Mouse (Mus musculus) lung, adult 2 months (tissue): ENCODE results near the gene Pipox.

ENCODE experiments used
- CTCF ChIP-seq: fragments of 200-500 bp; IDR thresholded peaks from 2 replicates; pipeline ENCODE4 v1.5.1; 2011; ENCODE audit warnings: mild to moderate bottlenecking, low read length, control low read depth; ENCODE audit not compliant: insufficient read depth
- POLR2A ChIP-seq: fragments of 200-500 bp; IDR thresholded peaks from 2 replicates; pipeline ENCODE4 v1.6.1; 2011; ENCODE audit warnings: low read depth, mild to moderate bottlenecking, control low read depth, low read length, borderline replicate concordance; ENCODE audit errors: extremely low read depth

GRCm38 (mm10) chr11:77937649-77938410, 43.9 kb upstream of the Pipox start:
- TF ChIP-seq POLR2A (no peak), CTCF (no peak)
